Mouse (Mus musculus) hindbrain, embryonic 16.5 days (tissue): ENCODE data around the gene Scgb2b19. TPM values are rescaled to one million over a fixed set of nuclear protein-coding genes. Genes with fewer than 3 reads are reported as not detected.
"Not testable (repeated sequence)": the region's sequence is repeated elsewhere in the genome, so short reads cannot be mapped to it uniquely, and the experiment has no call there.

Experiments used
- ATAC-seq: fragments of 200-750 bp; cut with Nextera tagmentation; 2 replicates; pipeline ENCODE4 v1.8.0; 2017; ENCODE audit warnings: moderate TSS enrichment, moderate library complexity
- H3K27ac ChIP-seq: fragments of 300-500 bp; sonication (generic); 2 replicates; pipeline ENCODE4 v1.5.1; 2014; ENCODE audit warnings: low read depth, mild to moderate bottlenecking, control low read depth, low read length, moderate library complexity
- H3K27me3 ChIP-seq: fragments of 300-500 bp; sonication (generic); replicated peaks from 2 replicates; pipeline ENCODE4 v1.6.1; 2014; ENCODE audit warnings: low read length; ENCODE audit not compliant: control insufficient read depth, insufficient read depth
- H3K36me3 ChIP-seq: fragments of 300-500 bp; sonication (generic); 2 replicates; pipeline ENCODE4 v1.6.1; 2014; ENCODE audit warnings: mild to moderate bottlenecking, low read length, moderate library complexity, mixed read lengths; ENCODE audit not compliant: control insufficient read depth, insufficient read depth
- H3K4me1 ChIP-seq: fragments of 300-500 bp; sonication (generic); 2 replicates; pipeline ENCODE4 v1.6.1; 2014; ENCODE audit warnings: low read depth, low read length; ENCODE audit not compliant: control insufficient read depth, insufficient read depth
- H3K4me2 ChIP-seq: fragments of 300-500 bp; sonication (generic); 2 replicates; pipeline ENCODE4 v1.6.1; 2014; ENCODE audit warnings: mild to moderate bottlenecking, low read length, control low read depth, moderate library complexity
- H3K4me3 ChIP-seq: fragments of 300-500 bp; sonication (generic); 2 replicates; pipeline ENCODE4 v1.5.1; 2014; ENCODE audit warnings: mild to moderate bottlenecking, low read length, control low read depth, moderate library complexity
- H3K9ac ChIP-seq: fragments of 300-500 bp; sonication (generic); 2 replicates; pipeline ENCODE4 v1.6.1; 2014; ENCODE audit warnings: low read depth, mild to moderate bottlenecking, control low read depth, low read length, moderate library complexity
- H3K9me3 ChIP-seq: fragments of 300-500 bp; sonication (generic); 2 replicates; pipeline ENCODE4 v1.6.1; 2014; ENCODE audit warnings: mild to moderate bottlenecking, low read length, moderate library complexity; ENCODE audit not compliant: control insufficient read depth
- WGBS: fragments of 180-500 bp; shearing (Covaris S2); extraction: QIAGEN DNeasy Blood & Tissue Kit; methylation state at CpG from one replicate; pipeline ENCODE4 v1.1.7; 2014; 5-methylcytosine and 5-hydroxymethylcytosine counted together
- polyA plus RNA-seq: library from polyadenylated mRNA; unstranded; fragments of >200 nt; fragmentation: Nextera tagmentation; extraction: Ambion mirVana; gene quantifications from 2 replicates; pipeline ENCODE4 v1.2.1, GENCODE M21; 2015

Gene Scgb2b19
- polyA plus RNA-seq = not detected in 2 replicates

- H3K36me3 ChIP-seq, H3K9ac ChIP-seq, H3K4me3 ChIP-seq, H3K9me3 ChIP-seq, H3K4me1 ChIP-seq, H3K4me2 ChIP-seq, H3K27me3 ChIP-seq, H3K27ac ChIP-seq, ATAC-seq: not testable (repeated sequence)
These were observed at the start of gene Scgb2b19 for GRCm38 (mm10) chr7:33280238-33280637. Gene Scgb2b19, minus strand, starts transcription at chr7:33280338.

- not testable (repeated sequence) for ATAC-seq, H3K4me1 ChIP-seq, H3K4me3 ChIP-seq, H3K36me3 ChIP-seq, H3K4me2 ChIP-seq, H3K27me3 ChIP-seq, H3K27ac ChIP-seq, H3K9ac ChIP-seq, H3K9me3 ChIP-seq
- WGBS = 90% methylated on average over 1 of the region's 3 CpGs
These were observed 6.9 kb upstream of the Scgb2b19 start, which contains the start of gene Scgb1b19 for GRCm38 (mm10) chr7:33286991-33287390. Gene Scgb1b19, plus strand, starts transcription at chr7:33287291.

Other genes with a start within 250 kb of the Scgb2b19 start
- gene Scgb2b17, start 223.8 kb downstream of the Scgb2b19 start, polyA plus RNA-seq = not detected in 2 replicates
- gene Scgb1b17, start 216.9 kb downstream of the Scgb2b19 start, polyA plus RNA-seq = not detected in 2 replicates
- not detected in 2 replicates for gene Scgb2b18, start 106.5 kb downstream of the Scgb2b19 start, polyA plus RNA-seq
- not detected in 2 replicates for gene Scgb1b18, start 94.8 kb downstream of the Scgb2b19 start, polyA plus RNA-seq
- not detected in 2 replicates for gene Scgb1b19, start 7.0 kb upstream of the Scgb2b19 start, polyA plus RNA-seq
- gene Scgb2b20, start 86.0 kb upstream of the Scgb2b19 start, polyA plus RNA-seq = not detected in 2 replicates
- not detected in 2 replicates for gene Scgb1b20, start 92.9 kb upstream of the Scgb2b19 start, polyA plus RNA-seq
- gene Scgb2b21, start 240.1 kb upstream of the Scgb2b19 start, polyA plus RNA-seq = not detected in 2 replicates